Mouse (Mus musculus) forebrain, embryonic 15.5 days (tissue): ENCODE results near the gene Eri3. TPM values are rescaled to one million over a fixed set of nuclear protein-coding genes. Genes with fewer than 3 reads are reported as not detected.

Source experiments
- ATAC-seq: fragments of 200-750 bp; cut with Nextera tagmentation; replicated peaks from 2 replicates; pipeline ENCODE4 v1.8.0; 2017; ENCODE audit warnings: mild to moderate bottlenecking, moderate TSS enrichment, moderate library complexity
- H3K27ac ChIP-seq: fragments of 300-500 bp; sonication (generic); replicated peaks from 2 replicates; pipeline ENCODE4 v1.5.1; 2015; ENCODE audit warnings: mild to moderate bottlenecking, inconsistent platforms
- H3K27me3 ChIP-seq: fragments of 300-500 bp; sonication (generic); 2 replicates; pipeline ENCODE4 v1.6.1; 2015; ENCODE audit warnings: inconsistent platforms
- H3K36me3 ChIP-seq: fragments of 300-500 bp; sonication (generic); 2 replicates; pipeline ENCODE4 v1.6.1; 2015; ENCODE audit warnings: mild to moderate bottlenecking, inconsistent platforms
- H3K4me1 ChIP-seq: fragments of 300-500 bp; sonication (generic); 2 replicates; pipeline ENCODE4 v1.6.1; 2015; ENCODE audit warnings: inconsistent platforms
- H3K4me2 ChIP-seq: fragments of 300-500 bp; sonication (generic); replicated peaks from 2 replicates; pipeline ENCODE4 v1.6.1; 2015; ENCODE audit warnings: mild to moderate bottlenecking, inconsistent platforms
- H3K4me3 ChIP-seq: fragments of 300-500 bp; sonication (generic); 2 replicates; pipeline ENCODE4 v1.5.1; 2015; ENCODE audit warnings: mild to moderate bottlenecking, inconsistent platforms
- H3K9ac ChIP-seq: fragments of 300-500 bp; sonication (generic); replicated peaks from 2 replicates; pipeline ENCODE4 v1.6.1; 2015; ENCODE audit warnings: mild to moderate bottlenecking, inconsistent platforms
- H3K9me3 ChIP-seq: fragments of 300-500 bp; sonication (generic); 2 replicates; pipeline ENCODE4 v1.6.1; 2016; ENCODE audit warnings: inconsistent platforms
- WGBS: fragments of 180-500 bp; shearing (Covaris S2); methylation state at CpG from one replicate; pipeline ENCODE4 v1.1.7; 2015; ENCODE audit warnings: mixed read lengths; 5-methylcytosine and 5-hydroxymethylcytosine counted together
- polyA plus RNA-seq: library from polyadenylated mRNA; unstranded; fragments of >200 nt; fragmentation: Nextera tagmentation; extraction: Ambion mirVana; gene quantifications from 2 replicates; pipeline ENCODE4 v1.2.1, GENCODE M21; 2015

The Eri3 gene
- polyA plus RNA-seq, 1 experiment from 2014 or later = 255 TPM

- Histone ChIP-seq H3K27me3 (no peaks in the 10 kb centered on the region), H3K36me3 (no peaks in the 10 kb centered on the region), H3K9ac (no peak overlapping the region), H3K27ac (no peak overlapping the region), H3K4me3 (no peak overlapping the region), H3K4me2 (no peak overlapping the region), H3K4me1 (peaks cover 22% of the 10 kb centered on the region), H3K9me3 (no peaks in the 10 kb centered on the region)
- ATAC-seq = no peak
- WGBS = 93% methylated on average over 7 of the region's 7 CpGs
These were observed 84.5 kb downstream of the Eri3 start for GRCm38 (mm10) chr4:117634642-117635041.

DNA sequence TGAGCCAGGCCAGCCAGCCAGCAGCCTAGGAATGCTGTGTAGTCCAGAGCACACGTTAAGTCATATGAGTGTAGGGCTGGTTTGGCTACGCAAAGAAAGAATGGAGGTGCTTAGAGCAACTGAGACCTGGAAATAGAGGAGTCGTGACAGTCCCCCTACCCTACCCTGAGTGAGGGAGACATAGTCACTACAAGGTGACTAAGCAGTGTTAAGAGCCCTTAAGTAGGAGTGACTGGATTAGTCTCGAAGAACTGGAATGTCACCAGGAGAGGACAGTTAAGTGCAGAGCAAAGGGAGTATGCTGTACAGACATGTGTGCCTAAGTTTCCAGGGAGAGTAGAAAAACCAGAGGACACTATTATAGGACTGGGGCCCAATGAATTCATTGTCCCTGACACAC, 86.0 kb downstream of the Eri3 start:
- no peak for ATAC-seq
- Histone ChIP-seq H3K27me3 (no peaks in the 10 kb centered on the region), H3K9ac (no peak overlapping the region), H3K4me1 (peaks cover 22% of the 10 kb centered on the region), H3K9me3 (no peaks in the 10 kb centered on the region), H3K4me3 (no peak overlapping the region), H3K4me2 (no peak overlapping the region), H3K27ac (peak overlapping the region; percentile 74; the same call in 1 of the 2 replicates), H3K36me3 (no peaks in the 10 kb centered on the region)
- WGBS = 76% methylated on average over 4 of the region's 4 CpGs

DNA sequence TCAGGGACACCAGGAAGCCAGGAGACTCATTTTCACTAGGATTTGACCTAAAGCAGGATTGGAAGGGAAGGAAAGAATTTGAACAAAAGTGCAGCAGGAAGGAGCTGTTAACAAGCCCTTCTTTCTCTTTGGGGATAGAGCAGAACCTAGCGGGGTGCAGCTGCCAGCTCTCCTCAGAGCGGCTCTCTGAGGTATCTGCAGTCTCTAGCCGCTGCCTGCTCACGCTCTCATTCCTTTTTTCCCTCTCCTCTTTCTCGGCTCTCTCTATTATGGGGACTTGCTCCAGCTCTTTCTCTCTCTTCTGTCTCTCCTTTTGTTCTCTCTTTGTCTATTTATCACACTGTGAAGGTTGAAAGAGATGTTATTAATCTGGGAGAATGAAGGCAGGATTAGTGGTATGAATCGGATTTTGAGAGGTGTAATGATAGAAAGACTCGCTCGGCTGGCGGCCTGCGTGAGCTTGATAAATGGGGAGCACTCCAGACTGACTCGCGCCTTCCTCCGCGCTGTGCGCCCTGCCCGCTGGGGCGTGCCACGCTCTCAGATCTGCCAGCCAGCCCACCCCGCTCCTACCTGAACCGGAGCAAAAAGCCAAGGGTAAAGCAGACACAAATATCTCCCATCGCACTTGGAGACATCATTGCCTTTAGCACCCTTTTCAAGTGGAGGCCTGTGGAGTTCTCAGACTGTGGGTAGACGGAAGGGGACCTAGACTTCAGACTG, 86.9 kb downstream of the Eri3 start:
- 11% methylated on average over 22 of the region's 22 CpGs for WGBS
- Histone ChIP-seq H3K4me2 (peak overlapping the region; percentile 25), H3K27me3 (no peaks in the 10 kb centered on the region), H3K9me3 (no peaks in the 10 kb centered on the region), H3K27ac (peak overlapping the region; percentile 74), H3K36me3 (no peaks in the 10 kb centered on the region), H3K4me3 (no peak overlapping the region), H3K4me1 (peaks cover 22% of the 10 kb centered on the region), H3K9ac (peak overlapping the region; percentile 27; the same call in 1 of the 2 replicates)
- ATAC-seq = peak; percentile 71

DNA sequence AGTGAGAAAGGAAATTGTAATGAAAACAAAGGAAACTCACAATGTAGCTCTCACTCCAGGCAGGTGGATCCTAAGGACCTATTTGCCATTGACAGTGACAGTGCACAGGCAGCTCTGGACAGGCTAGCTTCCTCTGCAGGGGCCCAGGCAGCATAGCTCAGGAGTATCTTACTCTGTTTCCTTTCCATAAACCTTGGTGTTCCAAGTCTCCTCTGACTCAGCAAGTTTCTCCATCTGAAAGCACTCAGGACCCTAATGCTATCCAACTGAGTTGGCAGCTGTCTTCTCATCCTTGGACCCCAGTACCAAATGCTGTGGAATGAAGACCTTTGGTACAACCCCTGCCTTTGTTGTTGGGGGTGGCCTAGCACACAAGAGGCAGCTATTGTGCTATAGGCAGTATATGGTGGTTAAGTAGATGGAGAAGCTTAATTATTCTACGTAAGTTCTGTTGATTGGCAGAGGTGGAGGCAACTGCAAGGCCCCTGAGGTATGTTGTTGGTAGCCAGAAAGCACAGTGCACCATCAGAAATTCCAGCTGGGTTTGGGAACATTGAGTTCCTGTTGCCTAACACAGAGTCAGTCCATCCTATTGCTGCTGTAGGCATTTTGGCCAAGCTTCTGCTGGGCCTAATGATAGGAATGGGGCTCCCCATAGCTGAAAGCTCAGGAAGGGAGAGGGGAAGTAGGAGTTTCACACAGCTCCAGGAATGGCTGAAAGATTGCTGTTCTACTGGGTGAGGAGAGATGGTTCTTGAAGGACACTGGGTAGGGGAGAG, 90.9 kb downstream of the Eri3 start:
- no peak overlapping the region for H3K4me2 ChIP-seq
- H3K9me3 ChIP-seq = no peaks in the 10 kb centered on the region
- H3K9ac ChIP-seq = no peak overlapping the region
- H3K4me3 ChIP-seq = no peak overlapping the region
- no peaks in the 10 kb centered on the region for H3K36me3 ChIP-seq
- H3K4me1 ChIP-seq = peaks cover 35% of the 10 kb centered on the region
- H3K27ac ChIP-seq = no peak overlapping the region
- no peaks in the 10 kb centered on the region for H3K27me3 ChIP-seq
- no peak for ATAC-seq
- 88% methylated on average over 1 of the region's 1 CpGs for WGBS

DNA sequence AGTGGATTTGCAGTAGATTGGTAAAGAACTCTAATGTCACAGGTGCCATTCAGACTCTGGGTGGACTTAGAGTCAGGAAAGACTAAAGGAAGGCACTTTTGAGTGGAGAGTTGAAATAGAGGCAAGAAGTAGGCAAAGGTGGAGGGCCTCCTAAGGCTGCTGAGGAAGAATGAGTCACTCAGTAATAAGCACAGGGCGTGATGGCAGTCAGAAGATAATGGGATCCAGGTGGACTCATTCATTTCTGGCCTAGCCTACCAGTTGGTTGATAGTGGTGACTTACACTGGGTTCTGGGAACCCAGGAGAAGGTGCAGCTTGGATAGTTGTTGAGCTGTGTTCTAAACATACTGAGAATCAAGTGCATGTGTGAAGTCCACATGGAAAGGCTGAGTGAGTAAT, 91.6 kb downstream of the Eri3 start:
- H3K4me3 ChIP-seq = no peak overlapping the region
- no peak overlapping the region for H3K27ac ChIP-seq
- H3K27me3 ChIP-seq = no peaks in the 10 kb centered on the region
- no peak overlapping the region for H3K4me2 ChIP-seq
- WGBS = 83% methylated on average over 1 of the region's 1 CpGs
- ATAC-seq = no peak
- H3K36me3 ChIP-seq = no peaks in the 10 kb centered on the region
- H3K9me3 ChIP-seq = no peaks in the 10 kb centered on the region
- H3K4me1 ChIP-seq = peaks cover 36% of the 10 kb centered on the region
- H3K9ac ChIP-seq = no peak overlapping the region

DNA sequence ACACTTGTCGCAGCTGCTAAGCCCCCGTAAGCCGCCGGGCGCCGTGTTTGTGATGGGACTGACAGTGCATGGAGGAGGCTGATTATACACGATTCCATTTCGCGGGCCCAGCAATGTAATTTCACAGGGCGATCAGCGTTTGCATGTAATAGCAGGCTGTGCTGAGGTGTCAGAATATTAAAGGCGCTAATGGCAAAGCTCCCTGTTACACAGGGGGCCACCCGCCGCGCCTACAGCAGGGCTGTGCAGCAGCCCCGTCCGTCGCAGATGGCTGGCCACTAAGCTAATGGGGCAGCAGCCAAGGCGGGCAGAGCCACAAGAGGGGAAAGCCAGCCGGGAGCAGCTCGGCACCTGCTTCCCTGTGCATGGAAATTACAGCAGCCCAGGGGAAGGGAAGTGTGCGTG, 94.9 kb downstream of the Eri3 start:
- Histone ChIP-seq H3K9me3 (no peaks in the 10 kb centered on the region), H3K4me3 (no peak overlapping the region), H3K4me1 (peaks cover 39% of the 10 kb centered on the region), H3K27ac (peak overlapping the region; percentile 74), H3K4me2 (peak overlapping the region; percentile 34), H3K27me3 (no peaks in the 10 kb centered on the region), H3K36me3 (no peaks in the 10 kb centered on the region), H3K9ac (no peak overlapping the region; the same call in 1 of the 2 replicates)
- ATAC-seq = peak; percentile 89
- 10% methylated on average over 22 of the region's 22 CpGs for WGBS

DNA sequence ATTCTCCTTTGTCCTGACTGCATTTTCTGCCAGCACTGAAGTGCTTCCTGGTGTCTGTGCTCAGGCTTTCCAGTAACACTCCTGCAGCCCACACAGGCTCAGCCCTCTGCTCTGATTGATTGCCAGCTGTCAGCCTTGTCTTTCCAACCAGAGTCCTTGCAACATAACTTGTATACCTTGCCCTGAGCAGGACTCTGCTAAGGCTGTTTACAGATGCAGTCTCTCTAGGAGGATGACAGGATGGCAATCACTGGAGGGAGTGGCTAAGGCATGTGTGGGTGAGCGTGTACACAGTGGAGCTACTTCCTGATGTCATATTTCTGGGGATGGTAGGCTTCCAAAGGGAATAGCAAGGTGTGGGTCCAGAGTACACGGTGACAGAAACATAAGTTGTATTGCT, 95.7 kb downstream of the Eri3 start:
- peak; percentile 34 for ATAC-seq
- Histone ChIP-seq H3K27me3 (no peaks in the 10 kb centered on the region), H3K4me2 (no peak overlapping the region; the same call in 1 of the 2 replicates), H3K9ac (no peak overlapping the region), H3K27ac (peak overlapping the region; percentile 74), H3K9me3 (no peaks in the 10 kb centered on the region), H3K4me3 (no peak overlapping the region), H3K4me1 (peaks cover 42% of the 10 kb centered on the region), H3K36me3 (no peaks in the 10 kb centered on the region)
- WGBS = 45% methylated on average over 2 of the region's 2 CpGs

DNA sequence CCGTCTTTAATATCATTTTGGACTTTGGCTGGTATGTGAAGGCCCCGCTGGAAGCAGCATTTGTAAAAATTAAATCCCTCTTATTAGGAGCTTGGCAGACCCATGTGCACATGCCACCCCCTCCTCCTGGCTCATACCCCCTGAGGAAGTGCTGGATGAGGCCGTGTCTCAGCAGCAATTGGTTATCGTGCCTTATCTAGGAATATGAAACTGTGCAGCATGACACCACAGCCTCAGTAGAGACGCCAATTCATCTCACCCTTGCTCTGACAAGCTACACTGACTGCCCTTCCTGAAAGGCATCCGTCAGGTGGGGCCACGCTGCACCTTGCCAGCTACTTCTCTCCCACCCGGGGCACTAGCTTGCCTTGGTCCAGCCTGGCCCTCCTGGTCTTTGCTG, 96.3 kb downstream of the Eri3 start:
- Histone ChIP-seq H3K27ac (0 out of 2 replicates have a peak overlapping the region, but pooled peaks have one; percentile 31), H3K4me1 (peaks cover 42% of the 10 kb centered on the region), H3K9ac (no peak overlapping the region), H3K4me3 (no peak overlapping the region), H3K27me3 (no peaks in the 10 kb centered on the region), H3K9me3 (no peaks in the 10 kb centered on the region), H3K36me3 (no peaks in the 10 kb centered on the region), H3K4me2 (no peak overlapping the region)
- ATAC-seq = no peak
- 41% methylated on average over 8 of the region's 8 CpGs for WGBS

- Histone ChIP-seq H3K4me1 (peaks cover 49% of the 10 kb centered on the region), H3K9me3 (no peaks in the 10 kb centered on the region), H3K27ac (peak overlapping the region; percentile 32; the same call in 1 of the 2 replicates), H3K9ac (no peak overlapping the region), H3K4me2 (no peak overlapping the region), H3K36me3 (no peaks in the 10 kb centered on the region), H3K4me3 (no peak overlapping the region), H3K27me3 (no peaks in the 10 kb centered on the region)
- ATAC-seq = no peak
- 19% methylated on average over 23 of the region's 23 CpGs for WGBS
These were observed 97.0 kb downstream of the Eri3 start for GRCm38 (mm10) chr4:117646926-117647755.

- Histone ChIP-seq H3K9ac (no peak overlapping the region), H3K4me2 (no peak overlapping the region), H3K27me3 (no peaks in the 10 kb centered on the region), H3K9me3 (no peaks in the 10 kb centered on the region), H3K4me1 (peaks cover 50% of the 10 kb centered on the region), H3K27ac (0 out of 2 replicates have a peak overlapping the region, but pooled peaks have one; percentile 38), H3K4me3 (no peak overlapping the region), H3K36me3 (no peaks in the 10 kb centered on the region)
- 5% methylated on average over 8 of the region's 8 CpGs for WGBS
- ATAC-seq = peak; percentile 52
These were observed 101.5 kb downstream of the Eri3 start for GRCm38 (mm10) chr4:117651626-117652101.

DNA sequence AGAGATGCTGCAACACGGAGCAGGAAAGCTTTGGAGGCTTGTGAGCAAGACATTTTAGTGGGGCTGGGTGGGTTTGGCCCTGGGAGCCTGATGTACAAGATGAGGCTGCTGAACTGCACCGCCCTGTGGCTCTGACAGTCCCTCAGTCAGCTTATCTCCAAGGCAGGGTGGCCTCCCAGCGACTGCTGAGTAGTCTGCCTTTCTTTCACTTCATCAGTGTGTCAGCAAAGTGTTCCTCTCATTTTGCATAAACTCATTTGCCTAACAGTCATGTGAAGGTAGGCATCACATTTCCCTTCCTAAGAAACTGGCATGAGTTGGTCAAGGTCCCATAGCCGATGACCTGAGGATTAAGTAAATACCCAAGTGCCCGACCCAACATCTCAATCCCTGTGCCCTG, 102.6 kb downstream of the Eri3 start:
- H3K4me1 ChIP-seq = peaks cover 50% of the 10 kb centered on the region
- ATAC-seq = no peak
- H3K9ac ChIP-seq = no peak overlapping the region
- H3K27ac ChIP-seq = no peak overlapping the region; the same call in 1 of the 2 replicates
- H3K27me3 ChIP-seq = no peaks in the 10 kb centered on the region
- WGBS = 54% methylated on average over 5 of the region's 5 CpGs
- H3K9me3 ChIP-seq = no peaks in the 10 kb centered on the region
- no peak overlapping the region for H3K4me2 ChIP-seq
- H3K36me3 ChIP-seq = no peaks in the 10 kb centered on the region
- no peak overlapping the region for H3K4me3 ChIP-seq
